Mouse (Mus musculus): ENCODE measurements around the gene Fam129a.
A peak's percentile ranks its signal among the peaks of the same experiment; 100 is the strongest.
"Not testable (repeated sequence)": the region's sequence is repeated elsewhere in the genome, so short reads cannot be mapped to it uniquely, and the experiment has no call there.

The Fam129a gene

GRCm38 (mm10) chr1:151670006-151670591 is 99.1 kb downstream of the Fam129a start:
- no peak for DNase-seq

- DNase-seq = no peak
These were observed 104.7 kb downstream of the Fam129a start for GRCm38 (mm10) chr1:151675684-151676083.

GRCm38 (mm10) chr1:151677185-151677809 is 106.3 kb downstream of the Fam129a start:
- no peak for DNase-seq

GRCm38 (mm10) chr1:151677975-151678374 is 107.0 kb downstream of the Fam129a start:
- DNase-seq = no peak

GRCm38 (mm10) chr1:151679153-151679552 is 108.2 kb downstream of the Fam129a start:
- no peak for DNase-seq

- DNase-seq = no peak
These were observed 109.1 kb downstream of the Fam129a start for GRCm38 (mm10) chr1:151679883-151680613.

GRCm38 (mm10) chr1:151680971-151681370 is 110.0 kb downstream of the Fam129a start:
- DNase-seq = no peak

- no peak for DNase-seq
These were observed 111.9 kb downstream of the Fam129a start for GRCm38 (mm10) chr1:151682896-151683295.

- DNase-seq = no peak
These were observed 113.5 kb downstream of the Fam129a start for GRCm38 (mm10) chr1:151684451-151684892.

- DNase-seq = no peak
These were observed 114.0 kb downstream of the Fam129a start for GRCm38 (mm10) chr1:151684978-151685377.

- DNase-seq = no peak
These were observed 114.8 kb downstream of the Fam129a start for GRCm38 (mm10) chr1:151685666-151686309.

GRCm38 (mm10) chr1:151686696-151687095 is 115.7 kb downstream of the Fam129a start:
- DNase-seq = no peak

- DNase-seq = no peak
These were observed 118.0 kb downstream of the Fam129a start for GRCm38 (mm10) chr1:151689032-151689431.

GRCm38 (mm10) chr1:151689561-151689960 is 118.6 kb downstream of the Fam129a start:
- DNase-seq = no peak

GRCm38 (mm10) chr1:151690061-151690460 is 119.1 kb downstream of the Fam129a start:
- no peak for DNase-seq

- no peak for DNase-seq
These were observed 119.7 kb downstream of the Fam129a start for GRCm38 (mm10) chr1:151690583-151691193.

GRCm38 (mm10) chr1:151692867-151693266 is 121.9 kb downstream of the Fam129a start:
- not testable (repeated sequence) for DNase-seq

- no peak for DNase-seq
These were observed 125.8 kb downstream of the Fam129a start for GRCm38 (mm10) chr1:151696751-151697150.

GRCm38 (mm10) chr1:151697901-151698641 is 127.1 kb downstream of the Fam129a start:
- no peak for DNase-seq

- no peak for DNase-seq
These were observed 128.4 kb downstream of the Fam129a start for GRCm38 (mm10) chr1:151699363-151699762.

GRCm38 (mm10) chr1:151702816-151703215 is 131.8 kb downstream of the Fam129a start:
- no peak for DNase-seq

GRCm38 (mm10) chr1:151705723-151706396 is 134.9 kb downstream of the Fam129a start:
- DNase-seq = peak; percentile 22 to 30

Data from thymus, adult 18-20 months (tissue).